Mouse (Mus musculus): Measurements from ENCODE around the gene 4930402H24Rik. TPM values are rescaled to one million over a fixed set of nuclear protein-coding genes. Genes with fewer than 3 reads are reported as not detected.
A peak's percentile ranks its signal among the peaks of the same experiment; 100 is the strongest.

The 4930402H24Rik gene
- polyA plus RNA-seq, 1 experiment = 0.98 TPM

GRCm38 (mm10) chr2:130697153-130697810, 208.9 kb downstream of the 4930402H24Rik start, which contains the start of gene Slc4a11:
Gene Slc4a11 (minus strand): TSS chr2:130697519.
- H3K4me1 ChIP-seq = peaks cover 34% of the 10 kb centered on the region
- H3K4me3 ChIP-seq (replicated peaks) = peak within 1 kb of the TSS; percentile 91
- no peak for TF ChIP-seq GATA1 (IDR thresholded peaks at IDR 0.05; ENCODE audit: borderline replicate concordance, low read length)
- TF ChIP-seq FLI1 (IDR thresholded peaks at IDR 0.05; ENCODE audit: low read length) = no peak
- no peaks in the 10 kb centered on the region for H3K36me3 ChIP-seq (replicated peaks; ENCODE audit: low read length)
- peaks cover 72% of the 10 kb centered on the region for H3K27me3 ChIP-seq (replicated peaks)
- H3K9me3 ChIP-seq = no peaks in the 10 kb centered on the region

- peaks cover 29% of the 10 kb centered on the region for H3K4me1 ChIP-seq
- no peaks in the 10 kb centered on the region for H3K36me3 ChIP-seq (replicated peaks; ENCODE audit: low read length)
- H3K9me3 ChIP-seq = no peaks in the 10 kb centered on the region
- TF ChIP-seq FLI1 (IDR thresholded peaks at IDR 0.05; ENCODE audit: low read length) = no peak
- no peak for TF ChIP-seq GATA1 (IDR thresholded peaks at IDR 0.05; ENCODE audit: borderline replicate concordance, low read length)
- peak overlapping the region; percentile 91 for H3K4me3 ChIP-seq (replicated peaks)
- peaks cover 77% of the 10 kb centered on the region for H3K27me3 ChIP-seq (replicated peaks)
Measured at GRCm38 (mm10) chr2:130696700-130697152, 209.5 kb downstream of the 4930402H24Rik start.

GRCm38 (mm10) chr2:130693563-130693962, 212.6 kb downstream of the 4930402H24Rik start:
- TF ChIP-seq GATA1 (IDR thresholded peaks at IDR 0.05; ENCODE audit: borderline replicate concordance, low read length) (no peak), FLI1 (IDR thresholded peaks at IDR 0.05; ENCODE audit: low read length) (no peak)
- H3K4me1 ChIP-seq = peaks cover 24% of the 10 kb centered on the region
- peaks cover 84% of the 10 kb centered on the region for H3K27me3 ChIP-seq (replicated peaks)
- no peaks in the 10 kb centered on the region for H3K9me3 ChIP-seq
- H3K4me3 ChIP-seq (replicated peaks) = no peak overlapping the region
- no peaks in the 10 kb centered on the region for H3K36me3 ChIP-seq (replicated peaks; ENCODE audit: low read length)

GRCm38 (mm10) chr2:130689011-130689410, 217.2 kb downstream of the 4930402H24Rik start:
- peaks cover 58% of the 10 kb centered on the region for H3K27me3 ChIP-seq (replicated peaks)
- no peak for TF ChIP-seq GATA1 (IDR thresholded peaks at IDR 0.05; ENCODE audit: borderline replicate concordance, low read length)
- no peak for TF ChIP-seq FLI1 (IDR thresholded peaks at IDR 0.05; ENCODE audit: low read length)
- no peaks in the 10 kb centered on the region for H3K9me3 ChIP-seq
- no peak overlapping the region for H3K4me3 ChIP-seq (replicated peaks)
- peaks cover 6% of the 10 kb centered on the region; the same call in 1 of the 2 replicates for H3K4me1 ChIP-seq
- peaks cover 21% of the 10 kb centered on the region for H3K36me3 ChIP-seq (replicated peaks; ENCODE audit: low read length)

GRCm38 (mm10) chr2:130685426-130685825, 220.8 kb downstream of the 4930402H24Rik start:
- peaks cover 6% of the 10 kb centered on the region; the same call in 1 of the 2 replicates for H3K4me1 ChIP-seq
- peaks cover 29% of the 10 kb centered on the region for H3K27me3 ChIP-seq (replicated peaks)
- no peak for TF ChIP-seq FLI1 (IDR thresholded peaks at IDR 0.05; ENCODE audit: low read length)
- no peak for TF ChIP-seq GATA1 (IDR thresholded peaks at IDR 0.05; ENCODE audit: borderline replicate concordance, low read length)
- H3K9me3 ChIP-seq = no peaks in the 10 kb centered on the region
- H3K4me3 ChIP-seq (replicated peaks) = peak overlapping the region; percentile 65
- H3K36me3 ChIP-seq (replicated peaks; ENCODE audit: low read length) = peaks cover 56% of the 10 kb centered on the region

- Histone ChIP-seq H3K27me3 (replicated peaks) (peaks cover 5% of the 10 kb centered on the region), H3K4me3 (replicated peaks) (no peak overlapping the region), H3K36me3 (replicated peaks; ENCODE audit: low read length) (peaks cover 91% of the 10 kb centered on the region), H3K9me3 (no peaks in the 10 kb centered on the region), H3K4me1 (peaks cover 3% of the 10 kb centered on the region; the same call in 1 of the 2 replicates)
- no peak for TF ChIP-seq FLI1 (IDR thresholded peaks at IDR 0.05; ENCODE audit: low read length)
- no peak for TF ChIP-seq GATA1 (IDR thresholded peaks at IDR 0.05; ENCODE audit: borderline replicate concordance, low read length)
Measured at GRCm38 (mm10) chr2:130681531-130681930, 224.7 kb downstream of the 4930402H24Rik start.

GRCm38 (mm10) chr2:130679899-130680298, 226.3 kb downstream of the 4930402H24Rik start:
- peaks cover 98% of the 10 kb centered on the region for H3K36me3 ChIP-seq (replicated peaks; ENCODE audit: low read length)
- TF ChIP-seq FLI1 (IDR thresholded peaks at IDR 0.05; ENCODE audit: low read length) = no peak
- TF ChIP-seq GATA1 (IDR thresholded peaks at IDR 0.05; ENCODE audit: borderline replicate concordance, low read length) = no peak
- no peak overlapping the region for H3K4me3 ChIP-seq (replicated peaks)
- peaks cover 3% of the 10 kb centered on the region; the same call in 1 of the 2 replicates for H3K4me1 ChIP-seq
- H3K27me3 ChIP-seq (replicated peaks) = no peaks in the 10 kb centered on the region
- H3K9me3 ChIP-seq = no peaks in the 10 kb centered on the region

GRCm38 (mm10) chr2:130679154-130679553, 227.1 kb downstream of the 4930402H24Rik start:
- TF ChIP-seq GATA1 (IDR thresholded peaks at IDR 0.05; ENCODE audit: borderline replicate concordance, low read length) (no peak), FLI1 (IDR thresholded peaks at IDR 0.05; ENCODE audit: low read length) (no peak)
- Histone ChIP-seq H3K4me3 (replicated peaks) (no peak overlapping the region), H3K4me1 (no peaks in the 10 kb centered on the region; the same call in 1 of the 2 replicates), H3K27me3 (replicated peaks) (no peaks in the 10 kb centered on the region), H3K9me3 (no peaks in the 10 kb centered on the region), H3K36me3 (replicated peaks; ENCODE audit: low read length) (peaks cover 97% of the 10 kb centered on the region)

GRCm38 (mm10) chr2:130677211-130677610, 229.0 kb downstream of the 4930402H24Rik start:
- H3K4me1 ChIP-seq = no peaks in the 10 kb centered on the region
- peaks cover 96% of the 10 kb centered on the region for H3K36me3 ChIP-seq (replicated peaks; ENCODE audit: low read length)
- TF ChIP-seq GATA1 (IDR thresholded peaks at IDR 0.05; ENCODE audit: borderline replicate concordance, low read length) = no peak
- no peak for TF ChIP-seq FLI1 (IDR thresholded peaks at IDR 0.05; ENCODE audit: low read length)
- H3K27me3 ChIP-seq (replicated peaks) = no peaks in the 10 kb centered on the region
- no peak overlapping the region for H3K4me3 ChIP-seq (replicated peaks)
- H3K9me3 ChIP-seq = no peaks in the 10 kb centered on the region

GRCm38 (mm10) chr2:130667559-130667958, 238.6 kb downstream of the 4930402H24Rik start, which contains the start of gene Itpa:
Gene Itpa (plus strand): TSS chr2:130667610.
- peak; percentile 97 for TF ChIP-seq FLI1 (IDR thresholded peaks at IDR 0.05; ENCODE audit: low read length)
- TF ChIP-seq GATA1 (IDR thresholded peaks at IDR 0.05; ENCODE audit: borderline replicate concordance, low read length) = no peak
- no peaks in the 10 kb centered on the region for H3K9me3 ChIP-seq
- no peaks in the 10 kb centered on the region for H3K27me3 ChIP-seq (replicated peaks)
- peaks cover 56% of the 10 kb centered on the region for H3K4me1 ChIP-seq
- peak within 1 kb of the TSS; percentile 92 for H3K4me3 ChIP-seq (replicated peaks)
- peaks cover 34% of the 10 kb centered on the region for H3K36me3 ChIP-seq (replicated peaks; ENCODE audit: low read length)
